Mouse (Mus musculus) c-Kit-positive CD71-negative TER-119-negative erythroid progenitor cells, embryonic 14.5 days (primary cell): ENCODE data around the gene Elk3.
"Not testable (repeated sequence)": the region's sequence is repeated elsewhere in the genome, so short reads cannot be mapped to it uniquely, and the experiment has no call there.

Experiments used
- DNase-seq: peaks from one replicate; pipeline ENCODE4 v3.0.0-alpha.2; 2013; ENCODE audit warnings: low read depth

The Elk3 gene

GRCm38 (mm10) chr10:93310721-93311411, at the start of gene Elk3:
Gene Elk3, minus strand, starts transcription at chr10:93311135.
- DNase-seq: no peak

DNA sequence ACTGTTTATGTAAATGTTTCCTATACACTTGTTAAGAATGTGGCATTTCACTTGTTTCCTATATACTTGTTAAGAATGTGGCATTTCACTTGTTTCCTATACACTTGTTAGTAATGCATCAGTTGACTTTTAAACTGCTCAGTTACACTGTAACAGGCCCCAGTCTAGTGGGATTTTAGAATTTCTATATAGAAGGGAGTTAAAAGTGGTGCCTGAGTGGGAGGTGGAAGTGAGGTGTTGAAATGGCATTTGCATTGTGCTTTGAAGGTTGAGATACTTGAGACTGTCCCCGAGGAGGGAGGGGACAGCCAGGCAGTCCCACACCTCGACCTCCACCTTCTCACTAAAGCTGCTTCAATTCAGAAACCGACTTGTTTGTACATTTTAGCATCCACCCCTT, 49.7 kb upstream of the Elk3 start:
- no peak for DNase-seq

DNA sequence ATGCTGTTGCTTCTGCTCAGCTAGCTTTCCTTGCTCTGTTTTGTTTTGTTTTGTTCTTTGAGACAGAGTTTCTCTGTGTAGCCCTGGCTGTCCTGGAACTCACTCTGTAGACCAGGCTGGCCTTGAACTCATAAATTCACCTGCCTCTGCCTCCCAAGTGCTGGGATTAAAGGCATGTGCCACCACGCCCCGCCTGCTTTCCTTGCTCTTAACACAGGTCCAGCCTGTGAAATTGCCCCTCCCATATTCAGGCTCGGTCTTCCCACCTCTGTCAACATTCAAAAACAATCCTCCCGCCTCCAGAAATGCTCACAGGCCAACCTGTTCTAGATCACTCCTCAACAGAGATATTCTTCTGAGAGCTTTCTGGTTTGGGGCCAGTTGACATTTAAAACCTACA, 49.3 kb upstream of the Elk3 start:
- DNase-seq: not testable (repeated sequence)

DNA sequence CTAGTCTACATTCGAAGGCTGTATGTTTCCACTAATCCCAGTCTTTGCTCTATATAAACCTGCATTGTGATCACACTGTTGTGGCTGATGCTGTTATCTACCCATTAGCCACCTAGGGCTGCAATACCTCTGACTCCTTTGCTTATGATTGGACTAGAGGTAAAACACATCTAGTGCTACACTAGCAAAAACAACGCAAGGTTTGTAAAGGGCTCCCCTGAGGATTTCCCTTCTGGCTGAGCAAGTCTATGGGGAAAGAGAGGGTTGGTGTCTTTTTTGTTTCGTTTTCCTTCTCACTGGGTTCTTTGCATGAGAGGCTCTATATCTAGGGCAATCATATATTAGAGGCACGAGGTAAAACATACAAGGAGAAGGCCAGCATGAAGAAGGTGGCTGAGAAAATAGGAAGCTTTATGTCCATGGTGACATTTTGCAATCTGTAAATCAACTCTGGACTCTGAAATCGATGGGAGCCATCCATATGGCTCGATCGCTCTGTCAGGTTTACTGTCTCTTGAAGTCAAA, 48.5 kb upstream of the Elk3 start:
- no peak for DNase-seq

DNA sequence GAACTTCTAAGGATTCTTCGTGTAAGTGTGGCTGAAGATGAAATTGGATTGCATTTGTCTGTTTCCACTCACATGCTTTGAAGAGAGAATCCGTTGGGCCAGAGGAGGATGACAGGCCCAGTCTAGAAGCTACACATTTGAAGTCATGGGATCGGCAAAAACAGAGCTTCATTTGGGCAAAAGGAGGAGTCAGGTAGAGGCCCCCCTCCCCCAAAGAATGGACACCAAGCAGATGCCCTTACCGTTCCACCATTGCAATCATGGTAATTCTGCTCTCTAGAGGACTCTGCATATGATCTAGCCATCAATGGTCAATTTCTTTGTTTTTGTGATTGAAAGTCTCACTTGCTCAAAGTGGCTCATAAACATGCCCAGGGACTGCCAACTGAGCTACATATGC, 47.9 kb upstream of the Elk3 start:
- no peak for DNase-seq

DNA sequence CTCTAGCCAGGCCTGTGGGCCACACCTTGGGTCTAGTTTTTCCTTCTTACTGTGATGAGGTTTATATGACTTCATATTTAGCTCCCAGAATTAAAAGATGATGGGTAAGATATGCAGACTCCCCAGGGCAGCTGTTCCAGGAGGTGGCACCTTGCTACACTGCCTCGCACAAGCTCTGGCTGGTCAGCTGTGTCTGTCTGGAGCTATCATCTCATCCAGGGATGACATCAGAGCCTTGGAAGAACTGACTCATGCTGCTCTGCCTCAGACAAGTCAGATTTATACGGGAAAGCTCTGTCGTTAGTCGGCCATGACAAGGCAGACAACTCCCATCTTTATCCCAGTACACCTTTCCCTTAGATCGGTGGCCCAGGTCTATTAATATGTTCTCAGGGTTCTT, 46.2 kb upstream of the Elk3 start:
- no peak for DNase-seq

DNA sequence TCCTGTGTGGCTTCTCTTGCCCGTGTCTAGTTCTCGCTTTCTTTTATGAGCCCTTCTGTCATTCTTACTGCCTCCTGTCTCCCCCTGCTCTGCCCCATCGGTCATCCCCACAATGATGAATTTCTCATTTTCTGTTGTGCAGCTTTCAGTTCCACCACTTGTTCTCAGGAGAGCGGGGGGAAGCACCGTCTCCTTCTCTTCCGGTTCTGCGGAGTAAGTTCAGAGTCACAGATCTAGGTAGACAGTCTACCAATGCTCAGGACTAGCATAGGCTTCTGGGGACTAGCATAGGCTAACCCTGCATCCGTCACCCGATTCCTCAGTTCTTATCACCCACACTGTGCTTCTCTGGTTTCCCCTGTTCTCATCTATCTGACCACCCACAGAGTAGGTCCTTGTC, 45.2 kb upstream of the Elk3 start:
- no peak for DNase-seq

GRCm38 (mm10) chr10:93355276-93355927, 44.5 kb upstream of the Elk3 start:
- DNase-seq: no peak

- DNase-seq: no peak
These were observed 42.8 kb upstream of the Elk3 start for GRCm38 (mm10) chr10:93353545-93354326.

- no peak for DNase-seq
These were observed 37.1 kb upstream of the Elk3 start for GRCm38 (mm10) chr10:93347918-93348505.

GRCm38 (mm10) chr10:93347387-93347786, 36.5 kb upstream of the Elk3 start:
- DNase-seq: no peak

DNA sequence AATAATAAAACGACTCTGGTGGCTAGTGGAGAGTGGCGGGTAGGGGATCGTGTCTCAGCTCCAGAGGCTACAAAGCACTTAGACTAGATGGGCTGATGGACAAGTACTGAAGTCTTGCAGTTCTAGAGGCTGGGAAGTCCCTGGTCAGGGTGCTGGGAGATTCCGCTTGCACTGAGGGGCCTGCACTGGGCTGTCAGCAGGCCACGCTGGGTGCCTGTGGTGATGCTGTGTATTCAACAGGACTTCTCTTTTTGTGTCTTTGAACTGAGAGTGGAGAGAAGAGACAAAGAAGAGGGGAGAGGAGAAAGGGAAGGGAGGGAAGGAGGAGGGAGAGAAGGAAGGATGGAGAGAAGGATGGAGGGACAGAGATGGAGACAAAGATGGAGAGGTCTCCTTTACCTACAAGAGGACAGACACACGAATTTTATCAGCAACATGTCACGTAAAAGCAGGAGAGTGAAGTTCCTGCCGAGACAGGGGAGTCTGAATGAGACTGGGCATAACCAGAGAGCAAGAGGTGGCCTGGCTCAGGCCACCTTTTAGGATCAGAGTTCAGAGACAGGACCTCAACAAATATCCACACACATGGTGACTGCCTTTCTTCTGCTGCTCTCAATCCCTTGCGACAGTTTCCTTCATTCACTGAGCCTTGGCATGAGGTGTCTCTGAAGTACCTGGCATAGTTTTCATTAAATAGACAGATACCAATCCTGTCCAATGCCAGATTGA, 35.4 kb upstream of the Elk3 start:
- no peak for DNase-seq

- DNase-seq: no peak
These were observed 34.6 kb upstream of the Elk3 start for GRCm38 (mm10) chr10:93345497-93345896.

- DNase-seq: no peak
These were observed 32.5 kb upstream of the Elk3 start for GRCm38 (mm10) chr10:93343469-93343868.

- no peak for DNase-seq
These were observed 32.1 kb upstream of the Elk3 start for GRCm38 (mm10) chr10:93342986-93343385.

DNA sequence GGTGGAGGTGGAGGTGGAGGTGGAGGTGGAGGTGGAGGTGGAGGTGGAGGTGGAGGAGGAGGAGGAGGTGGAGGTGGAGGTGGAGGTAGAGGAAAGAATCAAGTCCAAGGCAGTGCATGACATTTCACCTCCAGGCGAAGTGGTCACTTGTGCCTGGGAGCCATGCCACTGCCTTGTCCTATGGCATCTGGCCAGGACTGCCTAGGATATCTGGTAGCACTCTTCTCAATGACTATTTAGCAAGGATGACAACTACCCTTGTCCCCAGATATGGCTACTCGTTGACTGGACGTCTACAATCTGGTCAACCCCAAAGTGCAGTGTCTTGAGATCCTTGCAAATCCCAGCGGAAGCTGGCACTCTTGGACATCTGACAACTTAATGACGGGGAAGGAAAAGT, 27.6 kb upstream of the Elk3 start:
- no peak for DNase-seq

DNA sequence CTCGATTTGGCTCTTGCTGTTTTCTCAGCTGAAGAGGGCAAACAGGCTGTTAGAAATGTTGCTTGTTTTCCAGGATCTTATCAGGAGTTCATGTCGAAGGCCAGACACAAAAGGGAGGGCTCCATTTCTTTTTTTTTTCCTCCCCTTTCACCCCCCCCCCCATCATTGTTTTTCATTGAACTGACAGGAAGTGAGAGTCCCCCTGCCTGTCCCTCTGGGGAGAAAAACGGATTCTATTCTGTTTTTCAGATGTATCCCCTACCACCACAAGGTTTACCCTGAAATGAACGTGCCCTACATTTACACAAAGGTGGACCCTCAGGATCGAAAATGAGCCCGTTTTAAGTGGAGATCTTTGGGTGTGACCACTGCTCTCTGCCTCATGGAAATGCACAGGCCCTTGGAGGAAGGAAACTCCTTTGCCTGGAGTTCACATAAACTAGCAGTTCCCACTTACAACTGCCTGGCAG, 25.6 kb upstream of the Elk3 start:
- DNase-seq: no peak

DNA sequence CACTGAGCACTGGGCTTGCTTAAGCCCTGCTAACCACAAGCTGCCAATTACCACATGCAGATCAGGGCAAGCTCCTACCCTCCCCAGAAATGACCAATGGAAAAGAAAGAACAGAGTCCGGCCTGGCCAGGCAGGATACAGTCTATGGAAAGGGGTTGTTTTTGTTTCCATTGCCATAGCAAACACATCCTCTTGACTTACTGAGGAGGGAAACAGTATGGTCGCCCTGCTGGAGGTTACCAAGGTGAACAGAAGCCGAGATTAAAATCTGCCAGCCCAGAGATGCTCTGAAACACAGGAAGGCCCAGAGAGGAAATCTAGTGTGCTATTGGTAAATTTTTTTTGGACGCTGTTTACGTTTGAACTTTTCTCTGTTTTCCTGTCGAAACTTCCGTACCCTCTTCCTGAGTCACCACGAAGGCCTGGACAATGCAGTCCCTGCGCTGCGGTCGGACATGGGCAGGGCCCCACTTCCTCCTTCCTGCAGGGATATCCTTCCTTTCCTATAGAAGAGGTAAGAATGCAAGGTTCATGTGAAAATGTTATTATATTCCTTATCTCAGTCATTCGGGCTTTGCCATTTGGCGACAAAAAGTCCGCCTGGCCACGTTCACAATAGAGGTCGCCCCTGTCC, 25.0 kb upstream of the Elk3 start:
- DNase-seq: no peak

DNA sequence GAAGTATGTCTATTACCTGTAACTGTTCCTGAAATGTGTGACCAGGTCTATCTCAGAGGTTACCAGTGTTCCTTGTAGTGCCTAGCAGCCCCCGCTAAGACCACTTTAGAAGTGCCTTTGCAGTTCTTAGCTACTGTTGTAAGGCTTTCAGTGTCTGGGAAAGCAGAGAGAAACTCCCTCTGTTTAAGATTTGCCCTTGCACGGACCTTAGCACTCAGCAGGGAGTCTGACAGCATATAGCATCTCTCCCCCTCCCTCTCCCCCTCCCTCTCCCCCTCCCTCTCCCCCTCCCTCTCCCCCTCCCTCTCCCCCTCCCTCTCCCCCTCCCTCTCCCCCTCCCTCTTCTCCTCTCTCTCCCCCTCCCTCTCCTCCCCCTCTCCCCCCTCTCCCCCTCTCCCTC, 24.1 kb upstream of the Elk3 start:
- no peak for DNase-seq

- DNase-seq: no peak
These were observed 22.3 kb upstream of the Elk3 start for GRCm38 (mm10) chr10:93333239-93333638.

DNA sequence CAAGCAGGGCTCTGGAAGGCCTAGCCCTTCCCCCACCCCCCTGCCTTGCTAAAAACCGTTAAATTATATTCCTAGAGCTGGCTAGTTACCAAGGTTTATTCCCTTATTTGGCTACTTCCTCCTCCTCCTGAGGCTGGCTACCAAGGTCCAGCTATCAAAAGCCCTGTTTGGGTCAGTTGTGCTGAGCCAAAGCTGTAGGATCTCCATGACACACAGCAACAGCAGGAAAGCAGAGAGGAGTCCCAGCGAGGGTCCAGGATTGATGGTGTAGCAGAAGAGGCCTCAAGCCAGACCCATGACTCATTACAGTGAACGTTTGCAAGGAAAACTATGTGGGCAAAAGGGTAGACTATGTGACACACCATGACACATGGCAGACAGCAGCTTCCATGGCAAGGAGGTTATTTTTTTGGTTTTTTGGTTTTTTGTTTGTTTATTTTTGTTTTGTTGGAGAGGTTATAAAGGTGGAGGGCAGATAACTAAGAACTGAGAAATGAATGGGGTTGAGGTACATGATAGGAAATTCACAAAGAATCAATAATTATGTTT, 21.4 kb upstream of the Elk3 start:
- no peak for DNase-seq
